Mouse (Mus musculus) layer of hippocampus, adult 18-20 months (tissue): ENCODE measurements around the gene Zfp64. TPM values are rescaled to one million over a fixed set of nuclear protein-coding genes. Genes with fewer than 3 reads are reported as not detected.

Source experiments
- DNase-seq, 2 experiments: peaks; one replicate each; pipeline ENCODE4 v3.0.0; 2022; ENCODE audit warnings: low spot score in 2 of 2
- long read RNA-seq: library from polyadenylated mRNA; stranded (forward); transcript quantifications from one replicate; pipeline ENCODE4 v2.0.0, GENCODE M21; 2021
- total RNA-seq, 2 experiments: library from RNA; stranded (reverse); gene quantifications; 2 replicates each; pipeline ENCODE4 v1.2.3; 2021

Zfp64 gene
- 10 to 100 TPM; 15.4 to 16.3 TPM for total RNA-seq
- long read RNA-seq, transcript Zfp64-201 (6 exons, 2,438 nt) = major isoform, 31 of 34 reads
- long read RNA-seq, partial matches to known transcripts = 0 of 34 reads
- long read RNA-seq, other reads (novel, unspliced or antisense) = 3 of 34 reads

DNA sequence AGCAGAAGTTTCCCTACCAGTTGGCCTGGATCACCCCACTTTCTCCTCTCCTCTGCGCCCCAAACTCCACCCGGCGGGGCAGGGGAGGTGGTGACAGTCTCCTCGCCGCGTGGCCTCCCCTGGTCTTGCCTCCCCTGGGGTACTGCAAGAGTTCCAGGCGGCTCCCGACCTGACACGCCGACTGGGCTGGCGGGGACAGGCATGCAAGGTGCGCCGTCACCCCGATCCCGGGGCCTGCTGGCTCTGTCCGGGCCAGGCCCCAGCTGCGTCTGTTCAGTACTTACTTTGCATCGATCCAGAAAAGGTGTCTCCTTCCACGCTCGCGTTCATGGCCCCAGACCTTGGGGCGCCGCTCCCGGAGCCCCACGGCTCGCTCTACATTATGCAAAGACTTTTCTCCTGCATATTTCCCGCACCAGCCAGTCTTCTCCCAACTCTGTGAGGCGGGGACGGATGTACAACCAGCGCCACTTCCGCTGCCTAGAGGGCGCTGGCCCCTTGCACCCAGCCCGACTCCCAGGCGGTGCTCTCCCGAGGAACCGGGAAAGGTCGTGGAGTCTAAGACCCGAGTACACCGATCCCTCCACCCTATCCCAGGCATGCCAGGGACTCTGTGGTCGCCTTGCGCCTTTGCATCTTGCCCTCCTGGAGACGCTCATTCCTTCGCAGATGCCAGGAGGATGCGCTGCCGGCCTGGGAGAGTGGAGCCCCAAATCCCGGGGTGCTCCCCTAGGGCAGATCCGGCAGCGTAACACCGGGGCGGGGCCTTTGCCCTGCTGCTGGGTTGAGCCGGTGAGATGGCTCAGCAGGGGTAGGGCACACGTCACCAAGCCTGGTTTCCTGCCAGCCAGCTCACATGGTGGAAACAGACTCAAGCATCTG lies at the start of gene Zfp64:
Zfp64 (minus strand) TSS at position 753 of the 882 bp plus-strand sequence.
- DNase-seq = peak; percentile 80 to 86

DNA sequence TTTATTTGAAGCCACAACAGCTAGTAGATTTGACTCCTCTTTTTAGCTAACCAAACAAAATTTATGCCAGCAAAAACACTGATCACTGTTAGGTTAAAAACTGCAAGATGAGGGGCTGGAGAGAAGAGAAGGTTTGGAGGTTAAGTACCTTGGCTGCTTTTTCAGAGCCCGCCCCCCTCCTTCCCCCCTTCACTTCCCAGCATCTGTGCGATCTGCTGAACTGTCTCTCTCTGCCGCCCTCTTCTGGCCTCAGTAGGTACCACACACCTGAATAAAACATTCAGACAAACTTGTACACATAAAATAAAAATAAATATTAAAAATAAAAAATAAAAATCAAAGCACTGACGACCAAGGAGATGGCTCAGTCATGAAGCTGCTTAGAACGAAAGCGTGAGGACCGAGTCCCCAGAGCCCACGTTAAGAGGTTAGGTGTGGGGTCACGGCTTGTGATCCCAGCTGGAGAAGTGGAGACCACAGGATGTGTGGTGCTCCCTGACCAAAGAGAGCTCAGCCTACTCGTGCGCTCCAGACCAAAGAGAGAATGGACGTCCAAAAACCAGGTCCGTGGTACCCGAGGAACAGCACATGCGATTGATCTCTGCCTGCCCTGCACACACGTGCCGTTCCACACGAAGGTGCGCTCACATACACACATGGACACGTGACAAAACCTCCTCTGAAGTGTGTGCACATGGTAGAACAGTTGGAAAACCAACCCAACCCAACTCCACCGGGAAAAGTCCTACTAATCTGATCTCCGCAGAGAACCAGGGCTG lies 37.4 kb upstream of the Zfp64 start:
- DNase-seq = no peak

DNA sequence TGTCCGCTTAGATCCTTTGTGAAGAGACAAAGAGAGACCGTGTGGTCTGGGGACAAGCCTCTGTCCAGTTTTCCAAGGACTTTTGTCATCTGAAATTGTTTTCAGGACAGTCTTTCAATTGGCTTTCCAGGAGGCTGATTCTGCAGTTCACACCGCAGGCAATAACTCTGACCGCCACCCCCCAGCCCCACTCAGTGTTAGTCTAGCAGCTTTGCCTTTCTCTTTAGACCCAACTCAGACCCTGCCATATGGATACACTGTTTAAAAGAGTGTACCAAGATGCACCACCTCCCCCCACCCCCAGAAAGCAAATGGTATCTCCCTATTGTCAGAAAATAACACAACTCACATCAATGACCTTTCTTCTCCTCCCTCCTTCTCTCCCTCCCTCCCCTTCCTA lies 35.6 kb upstream of the Zfp64 start:
- DNase-seq = no peak

DNA sequence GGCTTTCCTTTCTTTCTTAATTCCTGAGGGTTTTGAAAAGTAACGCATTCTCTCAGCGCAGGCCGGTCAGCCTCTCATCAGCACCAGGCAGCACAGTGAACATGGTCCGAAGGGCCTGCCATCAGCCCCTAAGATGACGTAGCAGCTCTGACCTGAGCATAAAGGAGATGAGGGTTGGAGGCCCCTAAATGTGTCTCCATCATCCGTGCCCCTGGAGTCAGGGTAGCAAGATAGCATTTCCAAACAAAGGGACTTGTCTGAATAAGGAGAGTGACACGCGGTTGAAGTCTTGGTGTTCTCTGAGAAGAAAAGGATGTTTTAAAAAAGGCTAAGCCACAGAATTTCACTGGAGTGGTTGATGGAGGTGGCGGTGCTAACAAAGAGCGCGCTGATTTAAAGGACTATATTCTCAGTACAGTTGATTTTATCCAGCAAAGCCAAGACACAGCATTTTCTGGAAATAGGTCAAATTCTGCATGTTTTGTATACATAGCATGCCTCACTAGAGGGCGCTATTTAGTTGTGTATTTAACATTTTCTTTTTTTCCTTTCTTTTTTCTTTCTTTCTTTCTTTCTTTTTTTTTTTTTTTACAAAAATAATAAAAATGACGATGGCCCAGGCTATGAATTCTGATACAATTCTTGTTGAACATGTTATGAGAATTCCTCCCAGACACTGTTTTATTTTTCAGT lies 34.8 kb upstream of the Zfp64 start:
- peak in 1 of 2 experiments; percentile 20 for DNase-seq

DNA sequence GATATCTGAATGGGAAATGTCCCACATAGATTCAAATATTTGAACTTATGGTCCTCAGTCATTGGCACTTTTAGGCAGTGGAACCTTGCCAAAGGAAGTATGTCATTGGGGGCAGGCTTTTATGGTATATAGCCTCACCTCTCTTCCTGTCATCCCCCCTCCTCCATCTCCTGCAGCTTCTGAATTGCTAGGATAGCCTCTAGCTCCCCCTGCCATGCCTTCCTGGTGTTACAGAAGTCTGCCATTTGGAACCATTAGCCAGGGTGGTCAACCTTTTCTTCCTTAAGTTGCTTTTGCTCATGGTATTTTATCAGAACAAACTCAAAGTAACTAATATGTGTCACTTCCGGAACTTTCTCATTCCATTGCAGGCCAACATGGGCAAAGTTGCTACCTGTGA lies 32.7 kb upstream of the Zfp64 start:
- no peak for DNase-seq

DNA sequence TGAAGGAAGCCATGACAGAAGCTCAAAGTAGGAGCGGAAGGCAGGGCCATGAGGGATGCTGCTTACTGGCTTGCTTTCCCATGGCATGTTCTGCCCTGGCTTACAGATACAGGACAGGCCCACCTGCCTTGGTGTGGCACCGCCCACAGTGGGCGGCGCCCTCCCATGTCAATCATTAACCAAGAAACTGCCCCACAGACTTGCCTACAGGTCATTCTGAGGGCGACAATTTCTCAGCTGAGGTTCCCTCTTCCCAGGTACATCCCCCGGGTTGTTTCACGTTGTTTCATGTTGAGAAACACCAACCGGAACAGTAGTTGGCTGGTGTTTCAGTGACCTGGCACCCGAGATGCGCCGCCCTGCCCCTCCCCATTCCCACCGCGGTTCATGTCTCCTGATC lies 32.0 kb upstream of the Zfp64 start:
- no peak for DNase-seq

DNA sequence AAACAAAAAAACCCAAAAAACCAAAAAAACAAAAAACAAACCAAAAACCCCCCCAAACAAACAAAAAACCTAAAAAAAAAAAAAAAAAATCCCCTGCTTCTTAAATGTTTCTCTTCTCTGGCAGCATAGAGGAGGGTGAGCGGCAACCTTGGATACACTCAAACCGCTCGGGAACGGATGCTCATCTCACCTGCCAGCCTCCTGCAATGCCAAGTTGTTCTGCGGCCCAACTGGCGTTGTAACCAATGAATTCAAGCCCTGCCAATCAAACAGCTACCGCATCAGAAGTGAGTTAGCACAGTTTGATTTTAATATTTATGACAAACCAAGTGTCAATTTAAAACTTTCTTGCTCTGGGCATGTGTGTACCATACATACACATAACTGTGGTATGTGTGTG lies 26.6 kb upstream of the Zfp64 start:
- no peak for DNase-seq

- no peak for DNase-seq
These were observed 26.1 kb upstream of the Zfp64 start for GRCm38 (mm10) chr2:168981448-168981847.

- DNase-seq = peak; percentile 33 to 53
These were observed 25.5 kb upstream of the Zfp64 start for GRCm38 (mm10) chr2:168980859-168981258.

DNA sequence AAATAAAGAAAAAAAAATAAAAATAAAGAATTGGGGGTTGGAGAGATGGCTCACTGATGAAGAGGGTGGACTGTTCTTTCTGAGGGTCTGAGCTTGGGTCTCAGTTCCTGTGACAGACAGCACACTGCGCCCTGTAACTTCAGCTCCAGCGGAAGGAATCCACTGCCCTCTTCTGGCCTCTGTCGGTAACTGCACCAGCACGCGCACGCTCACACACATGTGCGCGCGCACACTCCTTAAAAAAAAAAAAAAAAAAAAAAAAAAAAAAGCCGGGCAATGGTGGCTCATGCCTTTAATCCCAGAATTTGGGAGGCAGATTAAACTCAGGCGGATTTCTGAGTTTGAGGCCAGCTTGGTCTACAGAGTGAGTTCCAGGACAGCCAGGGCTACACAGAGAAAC lies 24.4 kb upstream of the Zfp64 start:
- DNase-seq = peak in 1 of 2 experiments; percentile 9

- no peak for DNase-seq
These were observed 22.6 kb upstream of the Zfp64 start for GRCm38 (mm10) chr2:168978031-168978430.

DNA sequence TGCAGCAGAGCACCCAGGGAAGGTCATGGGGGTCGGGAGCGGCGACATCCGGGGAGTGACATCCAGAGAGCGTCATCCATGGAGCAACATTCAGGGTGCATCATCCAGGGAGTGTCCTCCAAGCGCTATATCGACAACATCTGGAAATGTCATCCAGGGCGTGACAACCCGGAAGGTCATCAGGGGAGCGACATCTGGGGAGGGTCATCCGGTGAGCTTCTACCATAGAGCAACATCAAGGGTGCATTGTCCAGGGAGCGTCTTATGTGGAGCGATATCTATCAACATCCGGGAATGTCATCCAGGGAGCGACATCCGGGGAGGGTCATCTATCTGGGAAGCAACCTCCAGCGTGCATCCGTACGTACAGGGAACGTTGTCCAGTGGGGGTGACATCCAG lies 14.7 kb upstream of the Zfp64 start:
- no peak for DNase-seq

DNA sequence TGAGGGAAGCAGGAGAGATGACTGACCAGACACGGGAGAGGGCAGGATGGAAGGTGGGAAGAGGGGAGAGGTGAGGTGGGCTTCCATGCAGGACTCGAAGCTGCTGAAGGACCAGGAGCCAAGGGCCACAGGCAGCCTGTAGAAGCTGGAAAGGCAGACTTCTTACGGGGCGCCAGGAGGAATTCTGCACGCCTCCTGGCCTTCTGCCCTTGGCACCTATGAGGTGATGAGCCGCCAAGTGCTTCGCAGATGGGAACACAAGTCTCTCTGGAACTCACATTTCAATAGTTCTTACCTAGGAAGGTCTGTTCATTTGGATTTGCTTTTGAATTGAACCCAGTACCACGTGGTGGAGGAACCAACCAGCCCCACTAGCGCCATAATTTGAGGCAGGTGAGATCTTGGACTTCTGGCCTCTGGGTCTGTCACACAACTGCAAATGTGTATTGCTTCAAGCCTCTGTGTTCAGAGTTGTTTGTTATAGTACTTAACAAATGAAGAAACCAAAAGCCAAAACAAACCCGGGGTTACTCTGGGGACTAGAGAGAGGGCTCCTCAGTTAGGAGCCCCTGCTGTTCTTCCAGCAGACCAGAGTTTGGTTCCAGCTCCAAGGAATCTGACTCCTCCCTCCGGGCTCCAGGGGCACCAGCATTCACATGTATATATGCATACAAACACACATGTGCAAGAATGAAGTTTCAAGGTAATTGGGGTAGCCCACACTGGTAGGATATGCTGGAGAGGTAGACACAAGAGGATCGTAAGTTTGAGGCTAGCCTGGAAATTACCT lies 12.9 kb upstream of the Zfp64 start:
- no peak for DNase-seq

- DNase-seq = no peak
These were observed 11.1 kb upstream of the Zfp64 start for GRCm38 (mm10) chr2:168966525-168966924.

GRCm38 (mm10) chr2:168964849-168965248 lies 9.5 kb upstream of the Zfp64 start:
- no peak for DNase-seq

DNA sequence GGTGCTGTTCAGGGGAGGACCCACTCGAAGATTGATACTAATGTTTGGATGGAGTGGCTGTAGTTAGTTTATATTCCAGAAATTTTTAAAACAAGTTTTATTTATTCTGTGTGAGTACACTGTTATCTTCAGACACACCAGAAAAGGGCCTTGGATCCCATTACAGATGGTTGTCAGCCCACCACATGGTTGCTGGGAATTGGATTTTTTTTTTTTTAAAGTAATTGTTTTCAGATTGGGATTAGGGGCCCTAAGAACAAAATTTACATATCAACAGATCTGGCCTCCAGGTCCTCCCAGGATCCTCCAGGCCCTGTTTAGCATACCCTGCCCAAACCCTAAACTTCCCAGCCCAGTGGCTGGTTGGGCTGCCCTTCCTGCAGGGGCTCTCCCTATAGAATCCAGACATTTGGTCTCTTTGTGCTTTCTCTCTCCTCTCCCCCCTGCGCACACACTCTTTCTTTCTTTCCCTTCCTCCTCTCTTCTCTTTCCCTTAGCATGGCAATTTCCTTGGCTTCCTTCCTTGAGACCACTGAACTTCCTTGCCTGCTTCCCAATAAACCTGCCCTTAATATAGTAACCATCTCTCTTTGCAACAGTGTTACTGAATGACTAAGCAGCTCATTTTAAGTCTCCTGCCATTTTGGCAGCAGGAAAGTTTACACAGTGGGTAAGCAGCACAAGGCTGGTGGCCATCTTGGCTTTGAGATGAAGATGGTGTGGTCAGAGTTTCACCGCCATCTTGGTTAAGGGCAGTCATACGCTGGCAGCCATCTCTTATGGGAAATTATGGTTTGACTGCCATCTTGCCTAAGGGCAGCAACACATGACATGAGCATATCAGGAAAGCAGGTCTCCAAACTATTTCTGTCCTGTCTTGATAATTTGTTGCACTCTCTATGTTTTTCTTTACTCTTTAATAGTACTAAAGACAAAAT lies 6.6 kb upstream of the Zfp64 start:
- no peak for DNase-seq

DNA sequence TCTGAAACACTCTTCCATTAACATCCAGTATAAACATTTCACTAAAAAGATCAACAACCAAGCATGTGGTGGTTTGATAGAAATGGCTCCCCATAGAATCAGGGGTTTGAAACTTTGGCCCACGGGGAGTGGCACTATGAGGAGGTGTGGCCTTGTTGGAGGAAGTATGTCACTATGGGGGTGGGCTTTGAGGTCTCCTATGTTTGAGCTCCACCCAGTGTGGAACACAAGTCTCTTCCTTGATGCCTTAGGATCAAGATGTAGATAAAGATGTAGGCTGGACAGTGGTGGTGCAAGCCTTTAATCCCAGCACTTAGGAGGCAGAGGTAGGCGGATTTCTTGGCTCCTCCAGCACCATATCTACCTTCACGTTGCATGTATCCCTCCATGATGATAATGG lies 5.4 kb upstream of the Zfp64 start:
- DNase-seq = no peak

- no peak for DNase-seq
These were observed 4.0 kb upstream of the Zfp64 start for GRCm38 (mm10) chr2:168959339-168959885.

DNA sequence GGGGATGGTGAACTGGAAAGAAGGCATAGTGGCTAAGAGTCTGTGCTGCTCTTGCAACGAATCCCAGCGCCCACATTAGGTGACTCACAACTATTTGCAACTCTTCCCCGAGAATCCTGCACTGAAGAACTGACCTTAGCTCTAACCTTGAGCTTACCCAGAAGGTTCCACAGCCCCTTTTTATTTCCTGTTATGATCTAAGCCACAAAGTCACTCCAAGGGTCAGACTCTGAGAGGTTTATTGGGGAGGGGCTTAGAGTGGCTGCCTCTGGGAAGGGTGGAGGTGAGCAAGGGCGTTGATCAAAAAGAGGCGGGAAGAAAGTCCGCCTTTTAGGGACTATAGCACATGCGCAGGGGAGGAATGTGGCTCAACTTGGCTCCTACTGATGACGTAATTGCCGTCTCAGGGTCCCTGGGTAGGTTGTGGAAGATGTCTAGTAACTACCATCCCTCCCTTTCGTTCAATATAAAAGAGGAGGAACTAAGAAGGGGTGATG lies 511 bp upstream of the Zfp64 start:
- no peak for DNase-seq
